Mouse (Mus musculus): Measurements from ENCODE around the gene Slc2a5.

The Slc2a5 gene

GRCm38 (mm10) chr4:150140346-150140745 is 21.3 kb downstream of the Slc2a5 start:
- no peak for DNase-seq (ENCODE audit: low read depth, low spot score)

GRCm38 (mm10) chr4:150144242-150144641 is 25.2 kb downstream of the Slc2a5 start:
- DNase-seq (ENCODE audit: low read depth, low spot score): no peak

GRCm38 (mm10) chr4:150146286-150146685 is 27.2 kb downstream of the Slc2a5 start:
- no peak for DNase-seq (ENCODE audit: low read depth, low spot score)

GRCm38 (mm10) chr4:150151045-150151444 is 32.0 kb downstream of the Slc2a5 start:
- no peak for DNase-seq (ENCODE audit: low read depth, low spot score)

- no peak for DNase-seq (ENCODE audit: low read depth, low spot score)
Measured at GRCm38 (mm10) chr4:150152483-150152882, 33.4 kb downstream of the Slc2a5 start.

GRCm38 (mm10) chr4:150155301-150155700 is 36.2 kb downstream of the Slc2a5 start:
- DNase-seq (ENCODE audit: low read depth, low spot score): no peak

- no peak for DNase-seq (ENCODE audit: low read depth, low spot score)
Measured at GRCm38 (mm10) chr4:150155731-150156130, 36.6 kb downstream of the Slc2a5 start.

GRCm38 (mm10) chr4:150157348-150157882 is 38.3 kb downstream of the Slc2a5 start:
- DNase-seq (ENCODE audit: low read depth, low spot score): no peak

GRCm38 (mm10) chr4:150159458-150159857 is 40.4 kb downstream of the Slc2a5 start:
- DNase-seq (ENCODE audit: low read depth, low spot score): no peak

GRCm38 (mm10) chr4:150162561-150163169 is 43.6 kb downstream of the Slc2a5 start:
- DNase-seq (ENCODE audit: low read depth, low spot score): no peak

GRCm38 (mm10) chr4:150164875-150165274 is 45.8 kb downstream of the Slc2a5 start:
- DNase-seq (ENCODE audit: low read depth, low spot score): no peak

- no peak for DNase-seq (ENCODE audit: low read depth, low spot score)
Measured at GRCm38 (mm10) chr4:150168406-150168805, 49.3 kb downstream of the Slc2a5 start.

GRCm38 (mm10) chr4:150172107-150172506 is 53.0 kb downstream of the Slc2a5 start:
- DNase-seq (ENCODE audit: low read depth, low spot score): no peak

- DNase-seq (ENCODE audit: low read depth, low spot score): peak; percentile 39
Measured at GRCm38 (mm10) chr4:150173281-150173680, 54.2 kb downstream of the Slc2a5 start.

GRCm38 (mm10) chr4:150174027-150174426 is 54.9 kb downstream of the Slc2a5 start:
- DNase-seq (ENCODE audit: low read depth, low spot score): no peak

GRCm38 (mm10) chr4:150176535-150176934 is 57.5 kb downstream of the Slc2a5 start:
- peak; percentile 66 for DNase-seq (ENCODE audit: low read depth, low spot score)

- DNase-seq (ENCODE audit: low read depth, low spot score): no peak
Measured at GRCm38 (mm10) chr4:150177122-150177521, 58.0 kb downstream of the Slc2a5 start.

- DNase-seq (ENCODE audit: low read depth, low spot score): peak; percentile 63
Measured at GRCm38 (mm10) chr4:150178131-150178530, 59.0 kb downstream of the Slc2a5 start.

- no peak for DNase-seq (ENCODE audit: low read depth, low spot score)
Measured at GRCm38 (mm10) chr4:150181304-150181703, 62.2 kb downstream of the Slc2a5 start.

- DNase-seq (ENCODE audit: low read depth, low spot score): peak; percentile 57
Measured at GRCm38 (mm10) chr4:150188236-150188635, 69.2 kb downstream of the Slc2a5 start.

- DNase-seq (ENCODE audit: low read depth, low spot score): no peak
Measured at GRCm38 (mm10) chr4:150192199-150192598, 73.1 kb downstream of the Slc2a5 start.
